Mouse (Mus musculus): Measurements from ENCODE around the gene Unc45b. TPM values are rescaled to one million over a fixed set of nuclear protein-coding genes. Genes with fewer than 3 reads are reported as not detected.
"Not testable (repeated sequence)": the region's sequence is repeated elsewhere in the genome, so short reads cannot be mapped to it uniquely, and the experiment has no call there.

Unc45b gene
- polyA plus RNA-seq, 1 experiment, result 3.3 TPM

DNA sequence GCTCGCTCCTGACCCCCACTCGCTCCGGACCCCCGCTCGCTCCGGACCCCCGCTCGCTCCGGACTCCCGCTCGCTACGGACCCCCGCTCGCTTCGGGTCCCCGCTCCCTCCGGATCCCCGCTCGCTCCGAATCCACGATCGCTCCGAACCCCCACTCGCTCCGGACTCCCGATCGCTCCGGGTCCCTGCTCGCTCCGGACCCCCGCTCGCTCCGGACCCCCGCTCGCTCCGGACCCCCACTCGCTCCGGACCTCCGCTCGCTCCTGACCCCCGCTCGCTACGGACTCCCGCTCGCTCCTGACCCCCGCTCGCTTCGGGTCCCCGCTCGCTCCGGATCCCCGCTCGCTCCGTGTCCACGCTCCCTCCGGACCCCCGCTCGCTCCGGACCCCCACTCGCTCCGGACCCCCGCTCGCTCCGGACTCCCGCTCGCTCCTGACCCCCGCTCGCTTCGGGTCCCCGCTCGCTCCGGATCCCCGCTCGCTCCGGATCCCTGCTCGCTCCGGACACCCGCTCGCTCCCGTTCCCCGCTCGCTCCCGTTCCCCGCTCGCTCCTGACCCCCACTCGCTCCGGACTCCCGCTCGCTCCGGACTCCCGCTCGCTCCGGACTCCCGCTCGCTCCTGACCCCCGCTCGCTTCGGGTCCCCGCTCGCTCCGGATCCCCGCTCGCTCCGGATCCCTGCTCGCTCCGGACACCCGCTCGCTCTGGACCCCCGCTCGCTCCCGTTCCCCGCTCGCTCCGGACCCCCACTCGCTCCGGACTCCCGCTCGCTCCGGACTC, 21.5 kb downstream of the Unc45b start:
- H3K27me3 ChIP-seq (ENCODE audit: control insufficient read depth, insufficient read depth, low read length); H3K27ac ChIP-seq (ENCODE audit: control insufficient read depth, insufficient read depth, low read depth, low read length); H3K36me3 ChIP-seq (ENCODE audit: control insufficient read depth, insufficient read depth, low read length); H3K4me1 ChIP-seq (ENCODE audit: control insufficient read depth, insufficient read depth, low read length): not testable (repeated sequence)
- peak overlapping the region; percentile 36; the same call in 1 of the 2 replicates for H3K4me3 ChIP-seq (ENCODE audit: control insufficient read depth, low read depth, low read length)

DNA sequence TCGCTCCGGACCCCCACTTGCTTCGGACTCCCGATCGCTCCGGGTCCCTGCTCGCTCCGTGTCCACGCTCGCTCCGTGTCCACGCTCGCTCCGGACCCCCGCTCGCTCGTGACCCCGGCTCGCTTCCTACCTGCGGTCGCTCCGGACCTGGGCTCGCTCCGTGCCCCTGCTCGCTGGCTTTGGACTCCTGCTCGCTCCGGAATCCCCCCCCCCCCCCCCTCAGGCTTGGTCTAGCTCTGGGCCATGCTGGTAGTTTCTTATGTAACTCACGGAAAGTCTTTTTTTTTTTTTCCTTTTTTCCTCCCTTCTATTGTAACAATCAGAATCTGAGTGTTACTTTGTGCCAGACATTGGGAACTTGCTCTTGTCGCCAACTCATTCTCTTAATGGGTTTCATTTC, 22.8 kb downstream of the Unc45b start:
- Histone ChIP-seq H3K4me3 (ENCODE audit: control insufficient read depth, low read depth, low read length) (no peak overlapping the region; the same call in 1 of the 2 replicates), H3K27ac (ENCODE audit: control insufficient read depth, insufficient read depth, low read depth, low read length) (no peak overlapping the region), H3K36me3 (ENCODE audit: control insufficient read depth, insufficient read depth, low read length) (no peaks in the 10 kb centered on the region), H3K27me3 (ENCODE audit: control insufficient read depth, insufficient read depth, low read length) (no peaks in the 10 kb centered on the region), H3K4me1 (ENCODE audit: control insufficient read depth, insufficient read depth, low read length) (peaks cover 4% of the 10 kb centered on the region; the same call in 1 of the 2 replicates)
- no peak for TF ChIP-seq POLR2A (IDR thresholded peaks at IDR 0.05; ENCODE audit: control insufficient read depth, low read depth, low read length)
- TF ChIP-seq CTCF (IDR thresholded peaks at IDR 0.05; ENCODE audit: control insufficient read depth, insufficient read depth, insufficient replicate concordance, low read depth, low read length), result no peak

DNA sequence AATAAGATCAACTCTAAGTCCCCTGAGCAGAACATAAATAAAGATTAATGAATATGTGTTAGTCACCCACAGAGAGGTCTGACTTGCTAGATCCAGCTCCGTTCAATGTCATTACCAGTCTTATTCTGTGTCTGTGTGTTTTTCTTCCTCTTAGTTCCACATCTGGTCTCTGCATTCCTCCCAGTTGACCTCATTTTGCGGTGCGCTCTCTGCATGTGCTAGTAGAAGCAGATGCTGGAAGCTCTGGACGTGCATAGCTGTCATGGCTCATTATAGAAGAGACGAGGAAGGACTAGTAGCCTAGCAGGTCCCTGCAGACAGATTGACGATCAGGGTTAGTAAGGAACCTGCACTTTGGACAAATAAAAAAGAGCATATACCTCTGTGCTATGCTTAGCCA, 33.0 kb downstream of the Unc45b start:
- H3K36me3 ChIP-seq (ENCODE audit: control insufficient read depth, insufficient read depth, low read length), result no peaks in the 10 kb centered on the region
- TF ChIP-seq CTCF (IDR thresholded peaks at IDR 0.05; ENCODE audit: control insufficient read depth, insufficient read depth, insufficient replicate concordance, low read depth, low read length), result no peak
- no peak for TF ChIP-seq POLR2A (IDR thresholded peaks at IDR 0.05; ENCODE audit: control insufficient read depth, low read depth, low read length)
- no peaks in the 10 kb centered on the region for H3K27me3 ChIP-seq (ENCODE audit: control insufficient read depth, insufficient read depth, low read length)
- no peaks in the 10 kb centered on the region for H3K4me1 ChIP-seq (ENCODE audit: control insufficient read depth, insufficient read depth, low read length)
- no peak overlapping the region for H3K27ac ChIP-seq (ENCODE audit: control insufficient read depth, insufficient read depth, low read depth, low read length)
- no peak overlapping the region for H3K4me3 ChIP-seq (ENCODE audit: control insufficient read depth, low read depth, low read length)

DNA sequence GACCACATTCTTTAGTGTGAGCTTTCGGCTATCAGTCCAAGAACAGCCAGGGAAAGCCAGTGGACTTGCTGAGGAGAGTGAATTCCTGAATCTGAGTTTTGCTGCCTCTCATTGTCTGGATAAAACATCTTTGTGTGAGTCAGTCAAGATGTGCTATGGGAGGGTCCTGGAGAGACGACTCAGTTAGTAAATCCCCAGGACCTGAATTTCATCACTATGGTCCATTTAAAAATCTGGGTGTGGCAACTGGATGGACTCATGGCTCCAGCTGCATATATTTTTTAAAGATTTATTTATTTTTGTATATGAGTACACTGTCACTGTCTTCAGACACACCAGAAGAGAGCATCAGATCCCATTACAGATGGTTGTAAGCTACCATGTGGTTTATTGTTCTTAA, 35.3 kb downstream of the Unc45b start:
- H3K4me1 ChIP-seq (ENCODE audit: control insufficient read depth, insufficient read depth, low read length), result no peaks in the 10 kb centered on the region
- TF ChIP-seq POLR2A (IDR thresholded peaks at IDR 0.05; ENCODE audit: control insufficient read depth, low read depth, low read length) (no peak), CTCF (IDR thresholded peaks at IDR 0.05; ENCODE audit: control insufficient read depth, insufficient read depth, insufficient replicate concordance, low read depth, low read length) (no peak)
- no peak overlapping the region for H3K4me3 ChIP-seq (ENCODE audit: control insufficient read depth, low read depth, low read length)
- no peak overlapping the region for H3K27ac ChIP-seq (ENCODE audit: control insufficient read depth, insufficient read depth, low read depth, low read length)
- no peaks in the 10 kb centered on the region for H3K36me3 ChIP-seq (ENCODE audit: control insufficient read depth, insufficient read depth, low read length)
- H3K27me3 ChIP-seq (ENCODE audit: control insufficient read depth, insufficient read depth, low read length), result no peaks in the 10 kb centered on the region

DNA sequence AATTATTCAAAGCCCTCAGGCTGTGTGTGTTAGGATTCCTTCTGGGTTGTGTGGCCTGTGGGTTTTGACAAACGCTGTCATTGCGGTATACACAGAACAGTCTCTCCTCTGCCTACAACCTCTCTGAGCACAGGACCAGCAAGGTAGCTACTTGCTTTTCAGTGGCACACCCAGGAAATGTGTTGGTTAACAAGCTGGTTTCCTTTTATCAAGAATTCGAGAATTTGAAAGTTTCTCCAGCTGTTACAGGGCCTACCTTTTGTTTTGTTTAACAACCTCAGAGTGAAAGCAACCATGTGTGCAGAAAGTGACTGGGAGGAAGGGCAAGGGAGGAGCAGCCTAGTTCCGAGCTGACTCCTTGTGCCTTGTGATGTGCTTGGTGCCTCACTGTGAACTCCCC, 37.1 kb downstream of the Unc45b start:
- H3K4me3 ChIP-seq (ENCODE audit: control insufficient read depth, low read depth, low read length), result no peak overlapping the region
- peaks cover 3% of the 10 kb centered on the region; the same call in 1 of the 2 replicates for H3K27me3 ChIP-seq (ENCODE audit: control insufficient read depth, insufficient read depth, low read length)
- H3K36me3 ChIP-seq (ENCODE audit: control insufficient read depth, insufficient read depth, low read length), result no peaks in the 10 kb centered on the region
- TF ChIP-seq CTCF (IDR thresholded peaks at IDR 0.05; ENCODE audit: control insufficient read depth, insufficient read depth, insufficient replicate concordance, low read depth, low read length), result no peak
- TF ChIP-seq POLR2A (IDR thresholded peaks at IDR 0.05; ENCODE audit: control insufficient read depth, low read depth, low read length), result no peak
- H3K27ac ChIP-seq (ENCODE audit: control insufficient read depth, insufficient read depth, low read depth, low read length), result no peak overlapping the region
- peaks cover 9% of the 10 kb centered on the region for H3K4me1 ChIP-seq (ENCODE audit: control insufficient read depth, insufficient read depth, low read length)

DNA sequence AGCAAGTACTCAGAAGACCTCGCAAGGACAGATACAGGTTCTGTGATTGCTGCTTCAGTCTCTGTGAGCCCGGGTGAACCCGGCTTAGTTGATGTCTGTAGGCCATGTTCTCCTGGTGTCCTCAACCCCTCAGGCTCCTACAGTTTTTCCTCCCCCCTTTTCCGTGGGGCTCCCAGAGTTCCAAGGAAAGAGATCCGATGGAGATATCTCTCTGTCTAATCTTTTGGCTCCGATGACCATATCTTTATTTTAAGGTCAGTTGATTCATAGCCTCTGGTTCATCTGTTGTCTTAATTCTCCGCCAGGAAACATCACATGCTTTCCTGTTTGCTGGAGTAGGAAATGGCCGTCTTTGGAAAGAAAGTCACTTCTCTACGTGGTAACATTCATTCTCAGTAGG, 38.7 kb downstream of the Unc45b start:
- H3K4me1 ChIP-seq (ENCODE audit: control insufficient read depth, insufficient read depth, low read length), result peaks cover 10% of the 10 kb centered on the region
- no peak overlapping the region for H3K4me3 ChIP-seq (ENCODE audit: control insufficient read depth, low read depth, low read length)
- peaks cover 3% of the 10 kb centered on the region; the same call in 1 of the 2 replicates for H3K27me3 ChIP-seq (ENCODE audit: control insufficient read depth, insufficient read depth, low read length)

DNA sequence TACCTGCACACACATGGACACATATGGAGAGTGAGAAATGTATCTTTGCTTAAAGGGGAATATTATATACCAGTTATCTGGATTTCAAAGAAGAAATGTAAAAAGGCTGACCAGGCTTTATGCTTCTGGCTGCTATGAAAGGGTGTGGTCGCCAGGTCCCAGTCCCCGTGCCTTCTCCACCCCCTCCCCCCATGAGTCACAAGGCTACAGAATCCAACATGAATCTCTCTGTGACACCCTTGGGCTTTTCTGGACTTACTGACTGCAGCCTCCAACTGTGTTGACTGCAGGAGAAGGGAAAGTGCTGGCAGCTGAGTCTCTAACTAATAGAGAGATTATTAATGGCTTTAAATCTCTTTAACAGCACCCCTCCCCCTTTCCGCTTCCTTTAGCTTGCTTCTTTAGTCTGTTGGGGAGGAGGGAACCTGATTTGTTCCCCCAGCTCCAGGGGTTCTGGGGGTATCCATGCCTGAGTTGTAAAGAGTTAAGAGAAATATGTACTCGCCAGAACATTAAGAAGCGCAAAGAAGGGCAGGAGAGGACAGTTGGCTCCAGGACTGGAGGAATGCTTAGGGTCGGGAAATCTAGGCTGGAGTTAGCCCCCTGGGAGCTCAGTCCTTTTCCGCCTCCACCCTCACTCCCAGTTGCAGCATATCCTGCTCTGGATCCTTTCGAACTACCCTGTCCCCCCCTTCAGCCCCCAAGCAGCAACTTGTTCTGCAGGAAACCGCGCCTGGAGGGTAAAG, 40.6 kb downstream of the Unc45b start, which contains the start of gene Slfn5:
TSS of gene Slfn5 (plus strand) at position 614 of the 746 bp plus-strand sequence.
- Histone ChIP-seq H3K36me3 (ENCODE audit: control insufficient read depth, insufficient read depth, low read length) (no peaks in the 10 kb centered on the region), H3K4me1 (ENCODE audit: control insufficient read depth, insufficient read depth, low read length) (peaks cover 10% of the 10 kb centered on the region), H3K27ac (ENCODE audit: control insufficient read depth, insufficient read depth, low read depth, low read length) (peak within 1 kb of the TSS; percentile 33; the same call in 1 of the 2 replicates), H3K4me3 (ENCODE audit: control insufficient read depth, low read depth, low read length) (peak within 1 kb of the TSS; percentile 71), H3K27me3 (ENCODE audit: control insufficient read depth, insufficient read depth, low read length) (peaks cover 3% of the 10 kb centered on the region; the same call in 1 of the 2 replicates)
- TF ChIP-seq POLR2A (IDR thresholded peaks at IDR 0.05; ENCODE audit: control insufficient read depth, low read depth, low read length) (no peak), CTCF (IDR thresholded peaks at IDR 0.05; ENCODE audit: control insufficient read depth, insufficient read depth, insufficient replicate concordance, low read depth, low read length) (no peak)

More for the DNA sequence above, 38.7 kb downstream of the Unc45b start:
- H3K36me3 ChIP-seq (ENCODE audit: control insufficient read depth, insufficient read depth, low read length), result no peaks in the 10 kb centered on the region
- H3K27ac ChIP-seq (ENCODE audit: control insufficient read depth, insufficient read depth, low read depth, low read length), result no peak overlapping the region
- no peak for TF ChIP-seq POLR2A (IDR thresholded peaks at IDR 0.05; ENCODE audit: control insufficient read depth, low read depth, low read length)
- TF ChIP-seq CTCF (IDR thresholded peaks at IDR 0.05; ENCODE audit: control insufficient read depth, insufficient read depth, insufficient replicate concordance, low read depth, low read length), result no peak

Data from testis, adult 2 months (tissue).